Mouse (Mus musculus) midbrain, embryonic 11.5 days (tissue): ENCODE results near the gene Rab43. TPM values are rescaled to one million over a fixed set of nuclear protein-coding genes. Genes with fewer than 3 reads are reported as not detected.

Source experiments
- ATAC-seq: fragments of 200-750 bp; cut with Nextera tagmentation; 2 replicates; pipeline ENCODE4 v1.8.0; 2017; ENCODE audit warnings: moderate TSS enrichment, moderate library complexity; ENCODE audit not compliant: low FRiP score
- DNase-seq: peaks from one replicate; pipeline ENCODE4 v3.0.0; 2015; ENCODE audit warnings: low spot score; ENCODE audit errors: missing footprints
- H3K27ac ChIP-seq: fragments of 300-500 bp; sonication (generic); 2 replicates; pipeline ENCODE4 v1.5.1; 2014; ENCODE audit warnings: low read depth, low read length
- H3K27me3 ChIP-seq: fragments of 300-500 bp; sonication (generic); 2 replicates; pipeline ENCODE4 v1.6.1; 2014; ENCODE audit warnings: mild to moderate bottlenecking, low read length, moderate library complexity, mixed read lengths; ENCODE audit not compliant: control insufficient read depth, insufficient read depth
- H3K36me3 ChIP-seq: fragments of 300-500 bp; sonication (generic); 2 replicates; pipeline ENCODE4 v1.6.1; 2014; ENCODE audit warnings: mild to moderate bottlenecking, low read length, moderate library complexity, mixed read lengths; ENCODE audit not compliant: control insufficient read depth, insufficient read depth
- H3K4me1 ChIP-seq: fragments of 300-500 bp; sonication (generic); 2 replicates; pipeline ENCODE4 v1.6.1; 2014; ENCODE audit warnings: low read length; ENCODE audit not compliant: control insufficient read depth, insufficient read depth
- H3K4me2 ChIP-seq: fragments of 300-500 bp; sonication (generic); 2 replicates; pipeline ENCODE4 v1.6.1; 2014; ENCODE audit warnings: mild to moderate bottlenecking, moderate library complexity
- H3K4me3 ChIP-seq: fragments of 300-500 bp; sonication (generic); 2 replicates; pipeline ENCODE4 v1.5.1; 2014; ENCODE audit warnings: low read depth, low read length
- H3K9ac ChIP-seq: fragments of 300-500 bp; sonication (generic); 2 replicates; pipeline ENCODE4 v1.6.1; 2014; ENCODE audit warnings: low read length
- H3K9me3 ChIP-seq: fragments of 300-500 bp; sonication (generic); 2 replicates; pipeline ENCODE4 v1.6.1; 2016; ENCODE audit warnings: low read length; ENCODE audit not compliant: control insufficient read depth
- WGBS: fragments of 180-500 bp; shearing (Covaris S2); extraction: QIAGEN DNeasy Blood & Tissue Kit; methylation state at CpG from one replicate; pipeline ENCODE4 v1.1.7; 2014; 5-methylcytosine and 5-hydroxymethylcytosine counted together
- polyA plus RNA-seq: library from polyadenylated mRNA; unstranded; fragments of >200 nt; fragmentation: Nextera tagmentation; extraction: Ambion mirVana; gene quantifications from 2 replicates; pipeline ENCODE4 v1.2.1, GENCODE M21; 2014

Gene Rab43
- polyA plus RNA-seq, 1 experiment from 2014 or later = 8.0 TPM

GRCm38 (mm10) chr6:87748531-87748930 lies 63.4 kb downstream of the Rab43 start:
- Histone ChIP-seq H3K36me3 (no peaks in the 10 kb centered on the region), H3K9ac (no peak overlapping the region), H3K27me3 (no peaks in the 10 kb centered on the region), H3K27ac (no peak overlapping the region), H3K4me2 (no peak overlapping the region), H3K9me3 (no peaks in the 10 kb centered on the region), H3K4me1 (no peaks in the 10 kb centered on the region), H3K4me3 (no peak overlapping the region)
- ATAC-seq (no peak), DNase-seq (no peak)
- WGBS = 90% methylated on average over 6 of the region's 6 CpGs

- Histone ChIP-seq H3K27me3 (no peaks in the 10 kb centered on the region), H3K4me3 (no peak overlapping the region), H3K9me3 (no peaks in the 10 kb centered on the region), H3K9ac (no peak overlapping the region), H3K36me3 (no peaks in the 10 kb centered on the region), H3K4me2 (no peak overlapping the region), H3K4me1 (no peaks in the 10 kb centered on the region), H3K27ac (no peak overlapping the region)
- DNase-seq (no peak), ATAC-seq (no peak)
- 89% methylated on average over 2 of the region's 2 CpGs for WGBS
Observed at GRCm38 (mm10) chr6:87748078-87748477, 63.9 kb downstream of the Rab43 start.

- no peak overlapping the region for H3K9ac ChIP-seq
- no peak overlapping the region for H3K27ac ChIP-seq
- no peaks in the 10 kb centered on the region for H3K27me3 ChIP-seq
- no peaks in the 10 kb centered on the region for H3K9me3 ChIP-seq
- ATAC-seq (no peak), DNase-seq (no peak)
- H3K4me3 ChIP-seq = no peak overlapping the region
- H3K4me2 ChIP-seq = no peak overlapping the region
- WGBS = 78% methylated on average over 2 of the region's 2 CpGs
- H3K36me3 ChIP-seq = no peaks in the 10 kb centered on the region
- H3K4me1 ChIP-seq = no peaks in the 10 kb centered on the region
Observed at GRCm38 (mm10) chr6:87746849-87747248, 65.1 kb downstream of the Rab43 start.

- H3K36me3 ChIP-seq = no peaks in the 10 kb centered on the region
- H3K9me3 ChIP-seq = no peaks in the 10 kb centered on the region
- 81% methylated on average over 3 of the region's 3 CpGs for WGBS
- ATAC-seq = no peak
- no peaks in the 10 kb centered on the region for H3K4me1 ChIP-seq
- DNase-seq = no peak
- H3K9ac ChIP-seq = no peak overlapping the region
- H3K27me3 ChIP-seq = no peaks in the 10 kb centered on the region
- no peak overlapping the region for H3K4me3 ChIP-seq
- H3K4me2 ChIP-seq = no peak overlapping the region
- H3K27ac ChIP-seq = no peak overlapping the region
Observed at GRCm38 (mm10) chr6:87746059-87746458, 65.9 kb downstream of the Rab43 start.

- ATAC-seq = no peak
- H3K36me3 ChIP-seq = no peaks in the 10 kb centered on the region
Observed at GRCm38 (mm10) chr6:87745301-87745700, 66.7 kb downstream of the Rab43 start.

GRCm38 (mm10) chr6:87744632-87745031 lies 67.3 kb downstream of the Rab43 start:
- Histone ChIP-seq H3K9ac (no peak overlapping the region), H3K27me3 (no peaks in the 10 kb centered on the region), H3K4me2 (no peak overlapping the region), H3K4me1 (no peaks in the 10 kb centered on the region), H3K4me3 (no peak overlapping the region), H3K9me3 (no peaks in the 10 kb centered on the region), H3K36me3 (no peaks in the 10 kb centered on the region), H3K27ac (no peak overlapping the region)
- DNase-seq (no peak), ATAC-seq (no peak)
- 88% methylated on average over 3 of the region's 3 CpGs for WGBS

More at GRCm38 (mm10) chr6:87745301-87745700, 66.7 kb downstream of the Rab43 start:
- no peak for DNase-seq
- H3K27ac ChIP-seq = no peak overlapping the region
- 50% methylated on average over 1 of the region's 1 CpGs for WGBS
- H3K4me3 ChIP-seq = no peak overlapping the region
- H3K27me3 ChIP-seq = no peaks in the 10 kb centered on the region
- no peak overlapping the region for H3K4me2 ChIP-seq
- no peak overlapping the region for H3K9ac ChIP-seq
- H3K9me3 ChIP-seq = no peaks in the 10 kb centered on the region
- H3K4me1 ChIP-seq = no peaks in the 10 kb centered on the region

GRCm38 (mm10) chr6:87743281-87743680 lies 68.7 kb downstream of the Rab43 start:
- Histone ChIP-seq H3K9ac (no peak overlapping the region), H3K9me3 (no peaks in the 10 kb centered on the region), H3K27ac (no peak overlapping the region), H3K27me3 (no peaks in the 10 kb centered on the region), H3K4me3 (no peak overlapping the region), H3K4me1 (peaks cover 11% of the 10 kb centered on the region), H3K4me2 (no peak overlapping the region), H3K36me3 (no peaks in the 10 kb centered on the region)
- no peak for DNase-seq
- no peak for ATAC-seq
- WGBS = 67% methylated on average over 5 of the region's 5 CpGs

GRCm38 (mm10) chr6:87742804-87743203 lies 69.2 kb downstream of the Rab43 start:
- ATAC-seq (no peak), DNase-seq (no peak)
- Histone ChIP-seq H3K36me3 (no peaks in the 10 kb centered on the region), H3K4me3 (no peak overlapping the region), H3K9ac (no peak overlapping the region), H3K27ac (no peak overlapping the region), H3K4me1 (peaks cover 16% of the 10 kb centered on the region), H3K27me3 (no peaks in the 10 kb centered on the region), H3K4me2 (no peak overlapping the region), H3K9me3 (no peaks in the 10 kb centered on the region)
- 73% methylated on average over 5 of the region's 5 CpGs for WGBS

GRCm38 (mm10) chr6:87741978-87742377 lies 70.0 kb downstream of the Rab43 start:
- no peaks in the 10 kb centered on the region for H3K9me3 ChIP-seq
- ATAC-seq = no peak
- H3K27me3 ChIP-seq = no peaks in the 10 kb centered on the region
- no peak overlapping the region for H3K4me3 ChIP-seq
- DNase-seq = no peak
- H3K36me3 ChIP-seq = no peaks in the 10 kb centered on the region
- peaks cover 21% of the 10 kb centered on the region for H3K4me1 ChIP-seq
- H3K9ac ChIP-seq = no peak overlapping the region
- 92% methylated on average over 8 of the region's 8 CpGs for WGBS
- no peak overlapping the region for H3K27ac ChIP-seq
- no peak overlapping the region for H3K4me2 ChIP-seq

GRCm38 (mm10) chr6:87740496-87740895 lies 71.5 kb downstream of the Rab43 start:
- Histone ChIP-seq H3K4me3 (no peak overlapping the region), H3K9ac (no peak overlapping the region), H3K9me3 (no peaks in the 10 kb centered on the region), H3K27me3 (no peaks in the 10 kb centered on the region), H3K27ac (no peak overlapping the region; the same call in 1 of the 2 replicates), H3K36me3 (no peaks in the 10 kb centered on the region), H3K4me2 (no peak overlapping the region), H3K4me1 (peaks cover 21% of the 10 kb centered on the region)
- DNase-seq (no peak), ATAC-seq (no peak)
